Mouse (Mus musculus): Measurements from ENCODE around the gene Rnf227. TPM values are rescaled to one million over a fixed set of nuclear protein-coding genes. Genes with fewer than 3 reads are reported as not detected.

The Rnf227 gene
- 256 and 260 TPM in 2 replicates for polyA plus RNA-seq (2021; fragmentation: Nextera tagmentation)
- long read RNA-seq, experiment 1, transcript Rnf227-201 (2 exons, 2,081 nt): major isoform, 285 of 308 reads
- long read RNA-seq, experiment 1, partial matches to known transcripts: 0 of 308 reads
- long read RNA-seq, experiment 1, other reads (novel, unspliced or antisense): 22 of 308 reads
- long read RNA-seq, experiment 2, transcript Rnf227-202 (2 exons, 389 nt): minor isoform, 5 of 1,003 reads
- long read RNA-seq, experiment 2, transcript Rnf227-201 (2 exons, 2,081 nt): major isoform, 981 of 1,003 reads
- long read RNA-seq, experiment 2, partial matches to known transcripts: 0 of 1,003 reads
- long read RNA-seq, experiment 2, other reads (novel, unspliced or antisense): 17 of 1,003 reads

DNA sequence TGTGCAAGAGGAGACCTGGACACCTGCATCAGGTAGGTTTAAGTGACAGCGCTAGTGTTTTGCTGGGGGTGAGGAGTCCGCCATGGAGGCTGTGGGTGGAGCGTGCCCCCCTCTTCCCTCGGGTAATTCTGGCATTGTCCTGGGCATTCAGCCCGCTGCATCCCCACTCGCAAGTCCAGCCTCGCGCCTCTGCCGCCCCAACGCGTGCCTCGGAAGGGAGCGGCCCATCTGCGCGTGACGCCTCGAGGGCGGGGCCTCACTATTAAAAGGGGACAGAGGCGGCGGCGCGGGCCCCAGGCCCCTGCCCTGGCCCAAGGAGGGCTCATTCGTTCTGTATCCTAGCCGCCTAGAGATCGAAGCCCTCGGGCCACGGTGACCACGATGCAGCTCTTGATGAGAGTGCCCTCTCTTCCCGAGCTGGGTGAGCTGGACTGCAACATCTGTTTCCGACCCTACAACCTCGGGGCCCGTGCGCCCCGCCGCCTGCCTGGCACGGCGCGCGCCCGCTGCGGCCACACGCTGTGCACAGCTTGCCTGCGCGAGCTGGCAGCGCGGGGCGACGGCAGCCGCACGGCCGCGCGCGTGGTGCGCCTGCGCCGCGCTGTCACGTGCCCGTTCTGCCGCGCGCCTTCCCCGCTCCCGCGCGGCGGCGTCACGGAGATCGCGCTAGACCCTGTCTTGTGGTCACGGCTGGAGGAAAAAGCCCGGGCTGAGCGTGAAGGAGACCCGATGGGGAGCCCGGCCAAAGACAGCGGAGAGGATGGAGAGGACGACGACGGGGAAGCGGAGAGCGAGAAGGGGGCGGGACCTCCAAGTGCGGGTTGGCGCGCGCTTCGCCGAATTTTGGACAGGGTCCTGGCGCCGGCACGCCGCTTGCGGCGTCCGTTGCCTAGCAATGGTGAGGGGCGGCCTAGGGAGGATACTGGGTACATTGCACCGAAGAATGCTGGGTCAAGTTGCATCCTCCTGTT lies at the start of gene Rnf227:
Rnf227 (plus strand) TSS at position 301 of the 971 bp plus-strand sequence.

GRCm38 (mm10) chr11:69323667-69324111 lies 16.6 kb upstream of the Rnf227 start, which contains the start of the genes Cntrob and Trappc1:
Cntrob (minus strand) TSS chr11:69323775.
Trappc1 (plus strand) TSS chr11:69323980.

GRCm38 (mm10) chr11:69325628-69326407 lies 14.4 kb upstream of the Rnf227 start, which contains the start of gene Kcnab3:
Kcnab3 (plus strand) TSS chr11:69326258.

GRCm38 (mm10) chr11:69369215-69369989 lies 29.1 kb downstream of the Rnf227 start, which contains the start of gene Chd3:
Chd3 (minus strand) TSS chr11:69369406.

Other genes with a start within 250 kb of the Rnf227 start
- gene Per1, start 245.2 kb upstream of the Rnf227 start, polyA plus RNA-seq (2021; fragmentation: Nextera tagmentation): 30.5 and 39.5 TPM in 2 replicates
- gene Hes7, start 220.1 kb upstream of the Rnf227 start, polyA plus RNA-seq (2021; fragmentation: Nextera tagmentation): 0.53 and 0.58 TPM in 2 replicates
- gene 9130213A22Rik, start 217.9 kb upstream of the Rnf227 start, polyA plus RNA-seq (2021; fragmentation: Nextera tagmentation): 0.84 and 0.90 TPM in 2 replicates
- 5.9 and 8.6 TPM in 2 replicates for gene Aloxe3, start 214.6 kb upstream of the Rnf227 start, polyA plus RNA-seq (2021; fragmentation: Nextera tagmentation)
- gene Alox12b, start 183.5 kb upstream of the Rnf227 start, polyA plus RNA-seq (2021; fragmentation: Nextera tagmentation): 2.7 and 2.8 TPM in 2 replicates
- gene Alox8, start 142.6 kb upstream of the Rnf227 start, polyA plus RNA-seq (2021; fragmentation: Nextera tagmentation): 3.5 and 5.1 TPM in 2 replicates
- 0.44 and 0.55 TPM in 2 replicates for gene Gucy2e, start 103.4 kb upstream of the Rnf227 start, polyA plus RNA-seq (2021; fragmentation: Nextera tagmentation)
- 1.3 and 1.8 TPM in 2 replicates for gene Cntrob, start 16.7 kb upstream of the Rnf227 start, polyA plus RNA-seq (2021; fragmentation: Nextera tagmentation)
- 134 and 135 TPM in 2 replicates for gene Trappc1, start 16.5 kb upstream of the Rnf227 start, polyA plus RNA-seq (2021; fragmentation: Nextera tagmentation)
- gene Kcnab3, start 14.2 kb upstream of the Rnf227 start, polyA plus RNA-seq (2021; fragmentation: Nextera tagmentation): 5.3 and 6.1 TPM in 2 replicates
- 49.8 and 51.0 TPM in 2 replicates for gene Chd3, start 28.9 kb downstream of the Rnf227 start, polyA plus RNA-seq (2021; fragmentation: Nextera tagmentation)
- 601 and 628 TPM in 2 replicates for gene Naa38, start 55.0 kb downstream of the Rnf227 start, polyA plus RNA-seq (2021; fragmentation: Nextera tagmentation)
- gene Cyb5d1, start 55.2 kb downstream of the Rnf227 start, polyA plus RNA-seq (2021; fragmentation: Nextera tagmentation): 12.0 and 15.0 TPM in 2 replicates
- 1.9 and 2.4 TPM in 2 replicates for gene Tmem88, start 57.8 kb downstream of the Rnf227 start, polyA plus RNA-seq (2021; fragmentation: Nextera tagmentation)
- gene Kdm6b, start 73.2 kb downstream of the Rnf227 start, polyA plus RNA-seq (2021; fragmentation: Nextera tagmentation): 8.1 and 9.3 TPM in 2 replicates
- gene Dnah2, start 208.6 kb downstream of the Rnf227 start, polyA plus RNA-seq (2021; fragmentation: Nextera tagmentation): 0.36 and 0.80 TPM in 2 replicates
- gene Efnb3, start 219.7 kb downstream of the Rnf227 start, polyA plus RNA-seq (2021; fragmentation: Nextera tagmentation): 21.6 and 21.9 TPM in 2 replicates
- 13.9 and 15.4 TPM in 2 replicates for gene Wrap53, start 239.8 kb downstream of the Rnf227 start, polyA plus RNA-seq (2021; fragmentation: Nextera tagmentation)
- gene Trp53, start 239.9 kb downstream of the Rnf227 start, polyA plus RNA-seq (2021; fragmentation: Nextera tagmentation): 25.8 and 29.0 TPM in 2 replicates